Mouse (Mus musculus) midbrain, embryonic 13.5 days (tissue): Measurements from ENCODE around the gene Wnk4. TPM values are rescaled to one million over a fixed set of nuclear protein-coding genes. Genes with fewer than 3 reads are reported as not detected.
A peak's percentile ranks its signal among the peaks of the same experiment; 100 is the strongest.

Experiments
- ATAC-seq: fragments of 200-750 bp; cut with Nextera tagmentation; 2 replicates; pipeline ENCODE4 v1.8.0; 2017; ENCODE audit warnings: mild to moderate bottlenecking, moderate TSS enrichment, moderate library complexity
- H3K27ac ChIP-seq: fragments of 300-500 bp; sonication (generic); 2 replicates; pipeline ENCODE4 v1.5.1; 2015; ENCODE audit warnings: inconsistent platforms, mild to moderate bottlenecking, moderate library complexity
- H3K27me3 ChIP-seq: fragments of 300-500 bp; sonication (generic); 2 replicates; pipeline ENCODE4 v1.6.1; 2015; ENCODE audit warnings: mild to moderate bottlenecking, inconsistent platforms
- H3K36me3 ChIP-seq: fragments of 300-500 bp; sonication (generic); 2 replicates; pipeline ENCODE4 v1.6.1; 2015; ENCODE audit warnings: mild to moderate bottlenecking, inconsistent platforms
- H3K4me1 ChIP-seq: fragments of 300-500 bp; sonication (generic); replicated peaks from 2 replicates; pipeline ENCODE4 v1.6.1; 2015; ENCODE audit warnings: inconsistent platforms
- H3K4me2 ChIP-seq: fragments of 300-500 bp; sonication (generic); replicated peaks from 2 replicates; pipeline ENCODE4 v1.6.1; 2015; ENCODE audit warnings: moderate library complexity, mild to moderate bottlenecking, inconsistent platforms
- H3K4me3 ChIP-seq: fragments of 300-500 bp; sonication (generic); replicated peaks from 2 replicates; pipeline ENCODE4 v1.5.1; 2015; ENCODE audit warnings: mild to moderate bottlenecking, inconsistent platforms
- H3K9ac ChIP-seq: fragments of 300-500 bp; sonication (generic); replicated peaks from 2 replicates; pipeline ENCODE4 v1.6.1; 2015; ENCODE audit warnings: mild to moderate bottlenecking, inconsistent platforms
- H3K9me3 ChIP-seq: fragments of 300-500 bp; sonication (generic); 2 replicates; pipeline ENCODE4 v1.6.1; 2016; ENCODE audit warnings: mild to moderate bottlenecking, inconsistent platforms
- WGBS: fragments of 180-500 bp; shearing (Covaris S2); methylation state at CpG from one replicate; pipeline ENCODE4 v1.1.7; 2015; 5-methylcytosine and 5-hydroxymethylcytosine counted together
- polyA plus RNA-seq: library from polyadenylated mRNA; unstranded; fragments of >200 nt; fragmentation: Nextera tagmentation; extraction: Ambion mirVana; gene quantifications from 2 replicates; pipeline ENCODE4 v1.2.1, GENCODE M21; 2015

The Wnk4 gene
- polyA plus RNA-seq, 1 experiment from 2014 or later, result 7.2 TPM

DNA sequence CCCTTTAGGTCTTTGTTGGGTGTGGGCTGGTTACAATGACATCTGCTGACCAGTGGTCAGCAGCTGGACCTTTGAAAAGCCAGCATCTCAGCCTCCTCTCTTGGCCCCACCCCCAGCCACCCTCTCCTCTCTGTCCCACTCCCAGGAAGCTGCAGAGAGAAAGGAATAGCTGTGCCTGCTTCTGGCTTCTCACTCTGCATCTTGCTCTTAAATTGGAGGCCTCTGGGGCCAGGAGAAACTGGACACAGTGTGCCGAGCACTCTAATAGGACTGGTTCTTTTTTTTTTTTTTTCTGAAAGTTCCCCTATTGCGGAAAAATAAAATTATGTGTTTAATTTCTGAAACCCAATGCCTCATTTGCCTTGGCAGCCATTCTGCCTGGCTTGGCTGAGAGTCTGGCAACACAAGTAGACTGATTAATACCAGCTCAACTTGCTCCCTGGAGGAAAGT, 30.3 kb upstream of the Wnk4 start:
- Histone ChIP-seq H3K27me3 (peaks cover 18% of the 10 kb centered on the region), H3K9ac (no peak overlapping the region), H3K27ac (0 out of 2 replicates have a peak overlapping the region, but pooled peaks have one; percentile 8), H3K36me3 (no peaks in the 10 kb centered on the region), H3K4me3 (no peak overlapping the region), H3K4me1 (peaks cover 13% of the 10 kb centered on the region), H3K4me2 (no peak overlapping the region), H3K9me3 (no peaks in the 10 kb centered on the region)
- WGBS, result 21% methylated on average over 2 of the region's 2 CpGs
- ATAC-seq, result no peak

GRCm38 (mm10) chr11:101230526-101230925, 29.8 kb upstream of the Wnk4 start:
- Histone ChIP-seq H3K27ac (peak overlapping the region; percentile 19; the same call in 1 of the 2 replicates), H3K27me3 (peaks cover 18% of the 10 kb centered on the region), H3K9ac (no peak overlapping the region), H3K4me2 (no peak overlapping the region), H3K9me3 (no peaks in the 10 kb centered on the region), H3K4me3 (no peak overlapping the region), H3K36me3 (no peaks in the 10 kb centered on the region), H3K4me1 (peaks cover 9% of the 10 kb centered on the region)
- ATAC-seq, result no peak
- 14% methylated on average over 5 of the region's 5 CpGs for WGBS

GRCm38 (mm10) chr11:101230991-101231871, 29.1 kb upstream of the Wnk4 start:
- H3K9ac ChIP-seq, result no peak overlapping the region; the same call in 1 of the 2 replicates
- H3K4me1 ChIP-seq, result peaks cover 6% of the 10 kb centered on the region; the same call in 1 of the 2 replicates
- peak overlapping the region; percentile 19; the same call in 1 of the 2 replicates for H3K27ac ChIP-seq
- no peak overlapping the region for H3K4me3 ChIP-seq
- peaks cover 18% of the 10 kb centered on the region for H3K27me3 ChIP-seq
- 12% methylated on average over 18 of the region's 18 CpGs for WGBS
- H3K9me3 ChIP-seq, result no peaks in the 10 kb centered on the region
- no peak for ATAC-seq
- no peaks in the 10 kb centered on the region for H3K36me3 ChIP-seq
- H3K4me2 ChIP-seq, result no peak overlapping the region

- H3K4me3 ChIP-seq, result no peak overlapping the region
- H3K27me3 ChIP-seq, result peaks cover 18% of the 10 kb centered on the region
- 55% methylated on average over 6 of the region's 6 CpGs for WGBS
- peak overlapping the region; percentile 19; the same call in 1 of the 2 replicates for H3K27ac ChIP-seq
- no peak overlapping the region; the same call in 1 of the 2 replicates for H3K9ac ChIP-seq
- H3K9me3 ChIP-seq, result no peaks in the 10 kb centered on the region
- H3K4me2 ChIP-seq, result no peak overlapping the region
- no peak for ATAC-seq
- peaks cover 6% of the 10 kb centered on the region; the same call in 1 of the 2 replicates for H3K4me1 ChIP-seq
- no peaks in the 10 kb centered on the region for H3K36me3 ChIP-seq
Measured at GRCm38 (mm10) chr11:101232010-101232839, 28.1 kb upstream of the Wnk4 start.

- ATAC-seq, result no peak
- H3K4me3 ChIP-seq, result no peak overlapping the region
- 92% methylated on average over 1 of the region's 1 CpGs for WGBS
- no peak overlapping the region for H3K4me2 ChIP-seq
- no peak overlapping the region for H3K27ac ChIP-seq
- H3K9me3 ChIP-seq, result no peaks in the 10 kb centered on the region
- peaks cover 15% of the 10 kb centered on the region for H3K27me3 ChIP-seq
- no peaks in the 10 kb centered on the region for H3K36me3 ChIP-seq
- no peak overlapping the region for H3K9ac ChIP-seq
- H3K4me1 ChIP-seq, result peaks cover 6% of the 10 kb centered on the region; the same call in 1 of the 2 replicates
Measured at GRCm38 (mm10) chr11:101233240-101233639, 27.1 kb upstream of the Wnk4 start.

GRCm38 (mm10) chr11:101234124-101234523, 26.2 kb upstream of the Wnk4 start:
- peaks cover 6% of the 10 kb centered on the region; the same call in 1 of the 2 replicates for H3K4me1 ChIP-seq
- no peak for ATAC-seq
- H3K9ac ChIP-seq, result no peak overlapping the region
- H3K9me3 ChIP-seq, result no peaks in the 10 kb centered on the region
- no peaks in the 10 kb centered on the region for H3K36me3 ChIP-seq
- no peak overlapping the region for H3K27ac ChIP-seq
- H3K27me3 ChIP-seq, result peaks cover 13% of the 10 kb centered on the region
- H3K4me2 ChIP-seq, result no peak overlapping the region
- no peak overlapping the region for H3K4me3 ChIP-seq

GRCm38 (mm10) chr11:101235429-101235828, 24.9 kb upstream of the Wnk4 start:
- no peak for ATAC-seq
- Histone ChIP-seq H3K27me3 (peaks cover 11% of the 10 kb centered on the region), H3K4me1 (0 out of 2 replicates have a peak, but pooled peaks cover 3% of the 10 kb centered on the region), H3K4me2 (no peak overlapping the region), H3K27ac (no peak overlapping the region), H3K4me3 (no peak overlapping the region), H3K9me3 (no peaks in the 10 kb centered on the region), H3K9ac (no peak overlapping the region), H3K36me3 (no peaks in the 10 kb centered on the region)

- H3K27ac ChIP-seq, result no peak overlapping the region
- ATAC-seq, result no peak
- no peak overlapping the region for H3K4me2 ChIP-seq
- H3K36me3 ChIP-seq, result no peaks in the 10 kb centered on the region
- H3K4me1 ChIP-seq, result no peaks in the 10 kb centered on the region
- peaks cover 5% of the 10 kb centered on the region; the same call in 1 of the 2 replicates for H3K27me3 ChIP-seq
- H3K9me3 ChIP-seq, result no peaks in the 10 kb centered on the region
- H3K4me3 ChIP-seq, result no peak overlapping the region
- 91% methylated on average over 5 of the region's 5 CpGs for WGBS
- no peak overlapping the region for H3K9ac ChIP-seq
Measured at GRCm38 (mm10) chr11:101236782-101237181, 23.6 kb upstream of the Wnk4 start.

- Histone ChIP-seq H3K36me3 (no peaks in the 10 kb centered on the region), H3K4me2 (no peak overlapping the region), H3K27me3 (no peaks in the 10 kb centered on the region), H3K4me3 (no peak overlapping the region), H3K27ac (no peak overlapping the region), H3K4me1 (no peaks in the 10 kb centered on the region), H3K9ac (no peak overlapping the region), H3K9me3 (no peaks in the 10 kb centered on the region)
- 63% methylated on average over 5 of the region's 5 CpGs for WGBS
- ATAC-seq, result no peak
Measured at GRCm38 (mm10) chr11:101238071-101238647, 22.2 kb upstream of the Wnk4 start.

DNA sequence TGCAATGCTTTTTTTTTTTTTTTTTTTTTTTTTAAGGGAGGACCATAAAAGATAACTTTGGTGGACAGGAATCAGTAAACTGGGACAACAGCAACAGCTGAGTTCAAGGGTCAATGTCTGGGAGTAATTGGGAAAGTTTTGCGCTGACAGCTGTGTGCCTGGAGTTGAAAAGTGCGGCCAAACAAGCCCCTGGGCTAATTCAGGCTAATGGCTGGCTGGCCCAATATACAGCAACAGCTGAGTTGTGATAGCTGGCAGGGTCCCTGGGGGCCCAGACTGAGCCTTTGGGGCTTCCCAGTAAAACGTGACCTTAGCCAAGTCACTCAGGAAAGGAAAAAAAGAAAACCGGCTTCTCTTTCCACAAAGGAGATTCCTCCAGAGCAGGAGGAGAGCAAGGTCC, 15.3 kb upstream of the Wnk4 start:
- WGBS, result 36% methylated on average over 4 of the region's 4 CpGs
- H3K9ac ChIP-seq, result no peak overlapping the region
- ATAC-seq, result no peak
- no peak overlapping the region for H3K4me2 ChIP-seq
- no peaks in the 10 kb centered on the region for H3K9me3 ChIP-seq
- H3K36me3 ChIP-seq, result no peaks in the 10 kb centered on the region
- peaks cover 48% of the 10 kb centered on the region for H3K27me3 ChIP-seq
- H3K4me1 ChIP-seq, result peaks cover 15% of the 10 kb centered on the region
- no peak overlapping the region for H3K4me3 ChIP-seq
- H3K27ac ChIP-seq, result no peak overlapping the region

DNA sequence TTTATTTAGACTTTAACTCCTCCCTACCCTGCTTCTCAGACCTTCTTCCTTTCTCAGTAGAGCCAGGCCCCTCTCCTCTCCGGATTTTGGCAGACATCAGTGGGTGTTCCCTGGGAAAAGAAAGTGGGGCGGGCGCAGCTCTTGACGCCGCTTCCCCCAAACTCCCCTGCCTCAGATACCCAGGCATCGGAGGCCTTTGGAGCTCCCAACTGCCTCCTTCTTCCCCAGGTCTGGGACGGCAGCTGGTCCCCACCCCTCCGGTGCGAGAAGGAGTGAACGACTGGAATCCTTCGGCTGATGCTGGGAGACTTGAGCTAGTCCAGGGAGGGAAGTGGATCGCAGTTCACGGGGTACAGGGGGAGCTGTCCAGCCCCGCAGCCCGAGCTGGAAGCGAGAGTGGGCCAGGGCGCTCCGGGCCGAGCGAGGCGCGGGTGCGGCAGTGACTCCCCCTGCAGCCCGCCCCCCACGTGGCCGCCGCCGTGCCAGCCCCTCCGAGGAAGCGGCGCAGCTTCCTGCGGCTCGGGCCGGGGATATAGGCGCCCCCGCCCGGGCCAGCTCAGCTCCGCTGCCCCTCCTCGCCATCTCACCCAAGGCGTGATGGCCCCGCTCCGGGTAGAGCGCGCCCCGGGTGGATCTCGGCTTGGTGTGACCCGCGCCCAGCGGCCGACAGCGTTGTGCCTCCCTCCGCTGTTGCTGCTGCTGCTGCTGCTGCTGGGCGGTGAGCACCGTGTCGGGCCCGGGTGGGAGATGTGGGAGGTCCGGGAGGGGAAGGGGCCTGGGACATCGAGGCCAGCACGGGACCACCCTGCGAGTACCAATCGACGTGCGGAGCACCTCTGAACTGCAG, 14.3 kb upstream of the Wnk4 start, which contains the start of gene Ramp2:
TSS of gene Ramp2 (plus strand) at position 174 of the 847 bp plus-strand sequence.
- H3K27me3 ChIP-seq, result peaks cover 48% of the 10 kb centered on the region
- peak within 1 kb of the TSS; percentile 30; the same call in 1 of the 2 replicates for H3K27ac ChIP-seq
- H3K4me3 ChIP-seq, result peak within 1 kb of the TSS; percentile 61
- peak within 1 kb of the TSS; percentile 97 for H3K4me2 ChIP-seq
- under 1% methylated on average over 63 of the region's 63 CpGs for WGBS
- peak within 1 kb of the TSS; percentile 83 for H3K9ac ChIP-seq
- peak; percentile 85 for ATAC-seq
- no peaks in the 10 kb centered on the region for H3K36me3 ChIP-seq
- H3K4me1 ChIP-seq, result peaks cover 15% of the 10 kb centered on the region
- no peaks in the 10 kb centered on the region for H3K9me3 ChIP-seq
